Mouse (Mus musculus) lung, embryonic 16.5 days (tissue): ENCODE measurements around the gene Pak4. TPM values are rescaled to one million over a fixed set of nuclear protein-coding genes. Genes with fewer than 3 reads are reported as not detected.

ENCODE experiments used
- ATAC-seq: fragments of 200-750 bp; cut with Nextera tagmentation; 2 replicates; pipeline ENCODE4 v1.8.0; 2017; ENCODE audit warnings: low read depth, mild to moderate bottlenecking, moderate library complexity
- H3K27ac ChIP-seq: fragments of 300-500 bp; sonication (generic); 2 replicates; pipeline ENCODE4 v1.5.1; 2014; ENCODE audit warnings: mild to moderate bottlenecking, control low read depth, low read length
- H3K27me3 ChIP-seq: fragments of 300-500 bp; sonication (generic); 2 replicates; pipeline ENCODE4 v1.6.1; 2014; ENCODE audit warnings: low read depth, low read length, mixed read lengths; ENCODE audit not compliant: control insufficient read depth, insufficient read depth
- H3K36me3 ChIP-seq: fragments of 300-500 bp; sonication (generic); 2 replicates; pipeline ENCODE4 v1.6.1; 2014; ENCODE audit warnings: low read length; ENCODE audit not compliant: control insufficient read depth, insufficient read depth
- H3K4me1 ChIP-seq: fragments of 300-500 bp; sonication (generic); replicated peaks from 2 replicates; pipeline ENCODE4 v1.6.1; 2014; ENCODE audit warnings: low read length, mixed read lengths; ENCODE audit not compliant: control insufficient read depth, insufficient read depth
- H3K4me2 ChIP-seq: fragments of 300-500 bp; sonication (generic); 2 replicates; pipeline ENCODE4 v1.6.1; 2014; ENCODE audit warnings: low read depth, low read length, control low read depth
- H3K4me3 ChIP-seq: fragments of 300-500 bp; sonication (generic); 2 replicates; pipeline ENCODE4 v1.5.1; 2014; ENCODE audit warnings: mild to moderate bottlenecking, low read length, control low read depth
- H3K9ac ChIP-seq: fragments of 300-500 bp; sonication (generic); 2 replicates; pipeline ENCODE4 v1.6.1; 2014; ENCODE audit warnings: low read length, control low read depth
- H3K9me3 ChIP-seq: fragments of 300-500 bp; sonication (generic); 2 replicates; pipeline ENCODE4 v1.6.1; 2016; ENCODE audit warnings: low read length; ENCODE audit not compliant: control insufficient read depth
- WGBS: fragments of 180-500 bp; shearing (Covaris S2); extraction: QIAGEN DNeasy Blood & Tissue Kit; methylation state at CpG from one replicate; pipeline ENCODE4 v1.1.7; 2014; 5-methylcytosine and 5-hydroxymethylcytosine counted together
- polyA plus RNA-seq: library from polyadenylated mRNA; unstranded; fragments of >200 nt; fragmentation: Nextera tagmentation; extraction: Ambion mirVana; gene quantifications from 2 replicates; pipeline ENCODE4 v1.2.1, GENCODE M21; 2015

Gene Pak4
- polyA plus RNA-seq: 58.2 and 60.5 TPM in 2 replicates

GRCm38 (mm10) chr7:28597642-28598446 is at the start of gene Pak4, which contains the start of gene Samd4b:
TSS of gene Pak4 (minus strand) at chr7:28598185.
TSS of gene Samd4b (minus strand) at chr7:28598144.
- Histone ChIP-seq H3K27ac (peak within 1 kb of the TSS; percentile 75), H3K4me1 (peaks cover 41% of the 10 kb centered on the region), H3K4me2 (peak within 1 kb of the TSS; percentile 78), H3K9me3 (no peaks in the 10 kb centered on the region), H3K27me3 (no peaks in the 10 kb centered on the region), H3K9ac (peak within 1 kb of the TSS; percentile 81), H3K4me3 (peak within 1 kb of the TSS; percentile 58), H3K36me3 (peaks cover 2% of the 10 kb centered on the region; the same call in 1 of the 2 replicates)
- WGBS: under 1% methylated on average over 65 of the region's 66 CpGs
- ATAC-seq: peak; percentile 96

GRCm38 (mm10) chr7:28647016-28647415 is 49.0 kb upstream of the Pak4 start:
- Histone ChIP-seq H3K4me1 (no peaks in the 10 kb centered on the region), H3K9me3 (no peaks in the 10 kb centered on the region), H3K27me3 (no peaks in the 10 kb centered on the region), H3K36me3 (no peaks in the 10 kb centered on the region), H3K27ac (no peak overlapping the region), H3K9ac (no peak overlapping the region), H3K4me3 (no peak overlapping the region), H3K4me2 (no peak overlapping the region)
- ATAC-seq: no peak
- WGBS: 39% methylated on average over 7 of the region's 7 CpGs

- Histone ChIP-seq H3K9ac (no peak overlapping the region), H3K27me3 (no peaks in the 10 kb centered on the region), H3K4me3 (no peak overlapping the region), H3K4me1 (no peaks in the 10 kb centered on the region), H3K27ac (no peak overlapping the region), H3K4me2 (no peak overlapping the region), H3K9me3 (no peaks in the 10 kb centered on the region), H3K36me3 (no peaks in the 10 kb centered on the region)
- no peak for ATAC-seq
- 90% methylated on average over 2 of the region's 2 CpGs for WGBS
These were observed 48.0 kb upstream of the Pak4 start for GRCm38 (mm10) chr7:28645947-28646475.

- Histone ChIP-seq H3K9ac (no peak overlapping the region), H3K4me1 (no peaks in the 10 kb centered on the region), H3K27ac (no peak overlapping the region), H3K4me3 (no peak overlapping the region), H3K4me2 (no peak overlapping the region), H3K27me3 (no peaks in the 10 kb centered on the region), H3K9me3 (no peaks in the 10 kb centered on the region), H3K36me3 (no peaks in the 10 kb centered on the region)
- WGBS: 79% methylated on average over 6 of the region's 6 CpGs
- ATAC-seq: no peak
These were observed 47.4 kb upstream of the Pak4 start for GRCm38 (mm10) chr7:28645366-28645765.

GRCm38 (mm10) chr7:28641546-28641945 is 43.6 kb upstream of the Pak4 start:
- 28% methylated on average over 8 of the region's 8 CpGs for WGBS
- Histone ChIP-seq H3K27ac (no peak overlapping the region), H3K9ac (no peak overlapping the region), H3K4me1 (no peaks in the 10 kb centered on the region), H3K27me3 (no peaks in the 10 kb centered on the region), H3K36me3 (no peaks in the 10 kb centered on the region), H3K4me3 (no peak overlapping the region), H3K4me2 (no peak overlapping the region), H3K9me3 (no peaks in the 10 kb centered on the region)
- 0 out of 2 replicates have a peak, but pooled peaks have one; percentile 38 for ATAC-seq

- no peak for ATAC-seq
- WGBS: 6% methylated on average over 8 of the region's 8 CpGs
- H3K36me3 ChIP-seq: no peaks in the 10 kb centered on the region
- no peaks in the 10 kb centered on the region for H3K4me1 ChIP-seq
- no peak overlapping the region for H3K4me2 ChIP-seq
- no peak overlapping the region for H3K4me3 ChIP-seq
- H3K9ac ChIP-seq: no peak overlapping the region
- no peak overlapping the region for H3K27ac ChIP-seq
- no peaks in the 10 kb centered on the region for H3K9me3 ChIP-seq
- no peaks in the 10 kb centered on the region for H3K27me3 ChIP-seq
These were observed 39.5 kb upstream of the Pak4 start for GRCm38 (mm10) chr7:28637511-28637910.

- no peaks in the 10 kb centered on the region for H3K9me3 ChIP-seq
- H3K27ac ChIP-seq: no peak overlapping the region
- H3K9ac ChIP-seq: no peak overlapping the region
- H3K4me3 ChIP-seq: no peak overlapping the region
- 36% methylated on average over 4 of the region's 4 CpGs for WGBS
- no peaks in the 10 kb centered on the region for H3K4me1 ChIP-seq
- peaks cover 27% of the 10 kb centered on the region for H3K27me3 ChIP-seq
- no peaks in the 10 kb centered on the region for H3K36me3 ChIP-seq
- ATAC-seq: no peak
- no peak overlapping the region for H3K4me2 ChIP-seq
These were observed 36.1 kb upstream of the Pak4 start for GRCm38 (mm10) chr7:28634128-28634527.

- H3K27me3 ChIP-seq: peaks cover 35% of the 10 kb centered on the region
- no peak within 1 kb of the TSS for H3K9ac ChIP-seq
- ATAC-seq: no peak
- peak within 1 kb of the TSS; percentile 43 for H3K4me2 ChIP-seq
- H3K4me1 ChIP-seq: no peaks in the 10 kb centered on the region
- no peaks in the 10 kb centered on the region for H3K36me3 ChIP-seq
- H3K27ac ChIP-seq: no peak within 1 kb of the TSS
- peak within 1 kb of the TSS; percentile 22 for H3K4me3 ChIP-seq
- WGBS: 20% methylated on average over 10 of the region's 10 CpGs
- H3K9me3 ChIP-seq: no peaks in the 10 kb centered on the region
These were observed 33.1 kb upstream of the Pak4 start, which contains the start of gene Acp7 for GRCm38 (mm10) chr7:28631073-28631472. TSS of gene Acp7 (minus strand) at chr7:28631332.

GRCm38 (mm10) chr7:28624791-28625190 is 26.8 kb upstream of the Pak4 start:
- Histone ChIP-seq H3K36me3 (no peaks in the 10 kb centered on the region), H3K4me1 (no peaks in the 10 kb centered on the region), H3K27me3 (peaks cover 14% of the 10 kb centered on the region), H3K9ac (no peak overlapping the region), H3K4me2 (no peak overlapping the region), H3K4me3 (no peak overlapping the region), H3K9me3 (no peaks in the 10 kb centered on the region), H3K27ac (no peak overlapping the region)
- no peak for ATAC-seq
- WGBS: 59% methylated on average over 5 of the region's 5 CpGs
